Mouse (Mus musculus) heart, postnatal 0 days (tissue): ENCODE results near the gene Dnajc16.

Source experiments
- CTCF ChIP-seq: IDR thresholded peaks from 2 replicates; pipeline ENCODE4 v1.5.1; 2016; ENCODE audit warnings: antibody characterized with exemption, control low read depth, low read depth
- EP300 ChIP-seq: IDR thresholded peaks from 2 replicates; pipeline ENCODE4 v1.6.1; 2016; ENCODE audit warnings: antibody characterized with exemption, low read depth

DNA sequence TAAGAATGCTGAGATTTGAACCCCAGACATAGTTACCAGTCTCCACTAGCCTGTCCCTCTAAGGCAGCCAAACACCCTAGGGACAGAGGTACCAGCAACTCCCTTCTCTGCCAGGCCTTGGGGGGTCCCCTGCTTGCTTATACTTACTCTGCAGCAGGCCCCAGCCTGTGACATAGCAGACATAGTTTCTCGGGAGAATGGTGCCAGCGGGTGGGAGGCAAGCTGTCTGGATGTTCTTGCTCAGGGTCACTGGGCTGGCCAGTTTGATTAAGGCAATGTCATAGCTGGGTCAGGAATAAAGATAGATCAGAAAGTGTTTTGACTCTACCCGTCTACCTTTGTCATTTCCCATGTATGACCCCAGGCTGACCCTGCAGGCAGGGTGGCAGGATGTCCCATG lies 30.4 kb upstream of the Dnajc16 start:
- TF ChIP-seq CTCF = no peak
- no peak for TF ChIP-seq EP300
